Mouse (Mus musculus): Measurements from ENCODE around the gene Eif2b2.

The Eif2b2 gene

DNA sequence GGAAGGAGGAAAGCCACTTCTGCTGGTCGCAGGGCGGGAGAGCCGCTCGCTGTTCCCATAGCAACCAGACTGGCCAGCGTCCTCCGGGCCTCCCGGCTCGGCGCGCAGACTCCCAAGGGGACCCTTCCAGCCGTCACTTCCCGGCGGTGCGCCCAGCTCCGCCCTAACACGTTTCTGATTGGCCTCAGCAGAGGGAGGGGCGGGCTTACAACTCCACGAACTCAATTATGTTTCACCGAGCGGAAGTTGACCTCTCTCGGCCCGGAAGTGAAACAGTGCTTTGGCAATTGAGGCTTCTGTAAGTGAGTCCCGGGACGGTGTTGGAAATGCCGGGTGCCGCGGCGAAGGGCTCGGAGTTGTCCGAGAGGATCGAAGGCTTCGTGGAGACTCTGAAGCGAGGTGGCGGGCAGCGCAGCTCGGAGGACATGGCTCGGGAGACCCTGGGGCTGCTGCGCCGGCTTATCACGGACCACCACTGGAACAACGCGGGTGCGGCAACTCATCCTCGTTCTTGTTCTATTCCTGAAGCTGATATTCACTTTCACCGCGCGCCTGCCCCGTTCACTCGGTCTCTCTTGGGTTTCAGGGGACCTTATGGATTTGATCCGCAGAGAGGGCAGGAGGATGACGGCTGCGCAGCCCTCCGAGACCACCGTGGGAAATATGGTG lies at the start of gene Eif2b2:
Gene Eif2b2 (plus strand): TSS at position 246 of the 669 bp plus-strand sequence.
- peak; percentile 99 for DNase-seq (ENCODE audit: low read depth, low spot score)

- DNase-seq (ENCODE audit: low read depth, low spot score), result no peak
These were observed 49.4 kb upstream of the Eif2b2 start for GRCm38 (mm10) chr12:85169877-85170276.

DNA sequence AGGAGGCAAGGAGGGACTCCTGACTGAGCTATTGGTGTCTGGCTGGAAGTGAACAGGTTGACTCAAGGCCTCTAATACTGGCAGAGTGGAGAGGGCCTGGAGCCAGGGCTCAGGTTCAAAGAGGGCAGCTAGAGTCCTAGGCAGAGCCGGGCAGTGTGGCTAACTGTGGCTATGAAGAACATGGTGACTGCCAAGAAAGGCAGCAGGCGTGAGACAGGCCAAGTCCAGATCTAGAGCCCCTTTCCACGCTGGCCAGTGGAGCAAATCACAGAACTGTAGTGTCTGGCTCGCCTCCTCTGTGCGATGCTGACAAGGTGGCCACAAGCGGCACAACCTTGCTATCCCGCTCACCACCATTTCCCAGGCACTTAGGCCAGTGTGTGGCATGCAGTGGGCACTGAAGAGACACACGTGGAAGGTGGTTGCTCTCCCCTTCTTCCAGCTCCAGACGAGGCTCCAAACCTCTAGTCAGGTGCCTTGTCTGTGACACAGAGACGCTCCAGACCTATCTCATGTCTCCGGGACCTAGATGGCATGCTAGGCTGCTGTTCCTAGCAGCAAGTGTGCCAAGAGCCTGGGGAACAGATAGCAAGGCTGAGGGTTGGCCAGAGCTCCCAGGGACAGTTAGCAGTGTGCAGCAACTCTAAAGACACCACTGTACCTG lies 48.9 kb upstream of the Eif2b2 start:
- DNase-seq (ENCODE audit: low read depth, low spot score), result no peak

DNA sequence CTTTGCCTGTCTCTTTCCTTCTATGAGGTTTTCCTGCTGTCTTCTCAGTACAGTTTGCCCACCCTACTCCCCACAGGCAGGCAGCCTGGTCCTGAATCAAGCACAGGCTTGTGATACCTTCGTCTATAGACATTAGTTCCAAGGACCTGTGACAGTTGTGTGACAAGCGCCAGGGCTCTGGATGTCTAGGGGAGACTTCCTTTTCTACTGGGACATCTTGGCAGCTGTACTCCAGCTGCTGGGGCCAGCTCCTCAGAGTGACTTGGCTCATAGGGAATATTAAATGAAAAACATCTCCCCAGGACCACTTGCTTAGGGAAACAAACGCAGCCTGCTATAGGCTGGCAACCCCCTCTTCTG lies 48.4 kb upstream of the Eif2b2 start:
- DNase-seq (ENCODE audit: low read depth, low spot score), result no peak

DNA sequence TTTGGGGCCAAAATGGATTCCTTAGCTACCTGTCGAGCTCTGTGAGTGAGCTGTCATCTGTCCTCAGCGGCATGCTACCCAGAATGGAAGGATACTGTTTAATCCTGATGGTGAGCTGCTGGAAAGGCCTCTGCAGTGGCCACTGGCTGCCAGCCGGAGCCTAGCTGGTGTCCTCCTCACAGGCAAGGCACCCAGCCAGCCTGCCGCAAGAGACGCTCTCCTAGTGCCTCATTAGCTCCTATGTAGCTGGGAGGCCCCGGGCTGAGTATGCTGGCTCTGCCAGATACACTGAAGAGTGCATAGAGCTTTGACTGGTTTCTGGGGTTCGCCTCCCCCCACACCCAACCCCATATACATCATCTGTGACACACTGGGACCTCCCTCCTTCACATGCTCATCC lies 45.3 kb upstream of the Eif2b2 start:
- DNase-seq (ENCODE audit: low read depth, low spot score), result no peak

GRCm38 (mm10) chr12:85175087-85175675 lies 44.1 kb upstream of the Eif2b2 start:
- no peak for DNase-seq (ENCODE audit: low read depth, low spot score)

- peak; percentile 82 for DNase-seq (ENCODE audit: low read depth, low spot score)
These were observed 43.1 kb upstream of the Eif2b2 start for GRCm38 (mm10) chr12:85175926-85176845.

DNA sequence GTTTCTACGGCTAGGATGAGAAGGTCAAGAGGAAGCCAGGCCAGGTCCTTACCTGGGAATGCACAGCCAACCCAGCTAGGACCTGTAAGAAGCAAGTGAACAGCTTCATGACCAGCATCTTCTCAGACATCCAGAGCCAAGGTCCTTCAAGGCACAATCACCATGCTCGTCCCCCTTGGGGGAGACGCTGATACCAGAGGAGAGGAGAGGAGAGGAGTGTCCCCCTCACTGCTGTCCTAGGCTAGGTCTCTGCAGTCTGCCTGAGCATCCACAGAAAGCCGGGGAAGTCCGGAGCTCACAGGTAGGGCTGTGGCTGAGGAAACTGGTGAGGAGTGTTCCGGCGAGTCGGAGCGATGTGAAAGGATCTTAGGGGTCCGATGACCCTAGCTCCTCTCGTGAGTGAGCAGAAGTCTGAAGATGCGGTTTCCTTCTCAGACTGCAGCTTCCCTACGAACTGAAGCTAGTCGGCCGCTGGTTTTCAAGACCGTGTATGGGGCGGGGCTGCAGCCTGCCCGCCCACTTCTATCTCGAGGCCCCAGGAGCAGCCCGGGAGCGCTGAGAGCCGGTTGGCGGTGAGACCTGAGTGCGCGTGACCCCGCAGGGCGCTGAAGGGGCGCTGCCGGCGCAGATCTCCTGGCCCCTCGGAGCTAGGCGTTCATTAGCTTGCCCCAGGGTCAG lies 42.3 kb upstream of the Eif2b2 start:
- DNase-seq (ENCODE audit: low read depth, low spot score), result peak; percentile 58

DNA sequence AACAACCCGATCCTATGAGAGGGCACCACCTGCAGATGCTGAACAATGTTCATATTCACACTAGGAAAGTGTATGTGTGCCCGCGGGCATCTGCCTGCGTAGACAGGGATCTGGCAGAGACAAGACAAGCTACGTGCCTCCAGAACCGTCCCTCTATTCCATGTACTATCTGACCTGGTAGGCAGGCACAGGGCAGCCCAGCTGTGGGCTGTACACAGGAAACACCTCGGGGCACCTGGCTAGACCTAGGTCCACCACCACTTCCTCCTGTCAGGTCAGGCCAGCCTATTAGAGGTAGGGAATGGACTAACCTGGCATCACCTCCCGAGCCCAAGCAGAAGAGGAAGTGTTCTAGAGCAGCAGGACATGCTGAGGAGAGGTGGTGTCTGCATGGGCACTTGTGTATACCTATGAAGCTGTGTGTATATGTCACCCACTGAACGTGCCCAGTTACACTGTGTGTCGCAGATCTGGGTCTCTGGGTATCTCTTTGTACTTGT lies 41.5 kb upstream of the Eif2b2 start, which contains the start of gene Pgf:
Gene Pgf (minus strand): TSS at position 51 of the 500 bp plus-strand sequence.
- no peak for DNase-seq (ENCODE audit: low read depth, low spot score)

- no peak for DNase-seq (ENCODE audit: low read depth, low spot score)
These were observed 41.0 kb upstream of the Eif2b2 start for GRCm38 (mm10) chr12:85178294-85178693.

DNA sequence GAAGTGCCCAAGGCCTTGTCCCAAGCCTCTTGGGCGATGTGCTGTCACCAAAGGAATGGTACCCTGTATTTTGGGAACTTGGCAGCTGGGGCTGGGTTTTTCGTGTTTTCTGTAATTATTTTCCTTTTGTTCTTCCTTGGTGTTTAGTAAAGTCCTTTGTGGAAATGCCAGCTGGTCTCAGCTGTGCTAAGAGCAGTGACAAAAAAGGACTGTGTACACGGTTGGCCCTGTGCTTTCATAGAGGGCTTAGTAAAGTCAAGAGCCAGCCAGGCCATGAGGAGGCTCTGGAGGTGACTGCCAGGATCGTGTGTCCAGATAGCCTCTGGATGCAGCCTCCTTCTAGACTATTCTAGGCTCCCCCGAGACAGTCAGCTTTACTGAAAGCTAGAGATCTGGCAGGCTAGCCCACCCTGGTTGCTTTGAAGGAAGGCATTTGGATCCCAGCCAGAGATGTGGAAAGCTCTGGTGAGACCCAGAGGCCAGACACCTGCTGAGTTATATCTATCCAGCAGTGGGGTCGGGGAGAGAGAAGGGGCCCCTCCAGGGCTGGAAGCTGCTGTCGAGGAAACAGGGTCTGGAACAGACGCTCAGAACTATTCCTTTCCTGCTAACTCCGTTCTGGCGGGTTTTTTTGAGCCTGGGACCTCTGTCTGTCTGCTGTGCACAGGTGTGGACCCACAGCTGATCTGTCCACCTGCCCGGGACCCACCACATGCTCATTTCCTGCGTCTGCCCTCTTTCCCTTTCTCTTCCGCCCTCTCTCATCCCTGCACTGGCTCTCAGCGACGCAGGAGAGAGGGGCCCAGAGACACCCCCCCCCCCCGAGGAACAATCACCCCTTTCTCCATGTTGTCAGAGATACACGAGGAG lies 37.6 kb upstream of the Eif2b2 start:
- DNase-seq (ENCODE audit: low read depth, low spot score), result no peak

GRCm38 (mm10) chr12:85182345-85182643 lies 37.0 kb upstream of the Eif2b2 start:
- DNase-seq (ENCODE audit: low read depth, low spot score), result peak; percentile 74

GRCm38 (mm10) chr12:85182898-85183297 lies 36.4 kb upstream of the Eif2b2 start:
- no peak for DNase-seq (ENCODE audit: low read depth, low spot score)

- DNase-seq (ENCODE audit: low read depth, low spot score), result no peak
These were observed 35.2 kb upstream of the Eif2b2 start for GRCm38 (mm10) chr12:85184118-85184517.

DNA sequence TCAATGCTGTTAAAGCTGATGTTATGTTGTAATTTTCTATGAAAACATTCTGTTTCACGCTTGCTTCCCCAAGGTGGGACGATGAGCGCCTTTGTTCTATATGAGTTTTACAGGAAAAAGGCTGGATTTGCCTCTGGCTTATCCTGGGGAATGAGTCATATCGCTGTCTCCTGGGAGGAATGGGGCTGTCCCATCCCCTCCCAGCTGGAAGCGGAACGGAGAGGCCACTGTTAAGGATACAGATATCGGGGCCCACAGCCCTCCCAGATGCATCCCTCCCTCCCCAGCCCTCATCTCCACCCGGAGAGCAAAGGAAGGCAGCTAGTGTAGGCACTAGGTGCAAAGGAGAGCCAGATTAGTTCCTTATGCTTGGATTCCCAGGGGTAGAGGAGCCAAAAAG lies 33.5 kb upstream of the Eif2b2 start:
- no peak for DNase-seq (ENCODE audit: low read depth, low spot score)

- no peak for DNase-seq (ENCODE audit: low read depth, low spot score)
These were observed 32.9 kb upstream of the Eif2b2 start for GRCm38 (mm10) chr12:85186361-85186760.

- DNase-seq (ENCODE audit: low read depth, low spot score), result no peak
These were observed 29.0 kb upstream of the Eif2b2 start for GRCm38 (mm10) chr12:85190290-85190689.

GRCm38 (mm10) chr12:85192461-85193108 lies 26.7 kb upstream of the Eif2b2 start:
- no peak for DNase-seq (ENCODE audit: low read depth, low spot score)

DNA sequence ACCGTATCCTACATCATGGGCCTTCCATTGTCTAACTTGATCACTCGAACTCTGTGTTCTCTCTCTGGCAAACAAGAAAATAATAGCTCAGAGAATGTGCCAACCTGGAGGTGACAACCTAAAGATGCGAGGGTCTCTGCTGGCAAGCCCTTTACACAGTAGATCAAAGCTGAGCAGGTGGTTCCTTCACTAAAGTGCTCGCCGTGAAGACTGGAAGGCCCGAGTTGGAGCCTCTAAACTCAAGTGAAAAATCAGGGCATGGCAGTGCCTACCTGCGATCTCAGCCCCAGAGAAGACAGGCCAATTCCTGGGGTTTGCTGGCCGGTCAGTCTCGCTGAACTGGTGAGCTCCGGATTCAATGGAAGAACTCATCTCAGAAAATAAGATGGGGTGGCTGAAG lies 26.1 kb upstream of the Eif2b2 start:
- DNase-seq (ENCODE audit: low read depth, low spot score), result no peak

All from mesoderm, embryonic 11.5 days (tissue).